Mouse (Mus musculus) liver, embryonic 13.5 days (tissue): ENCODE data around the gene Gjb1. TPM values are rescaled to one million over a fixed set of nuclear protein-coding genes. Genes with fewer than 3 reads are reported as not detected.
A peak's percentile ranks its signal among the peaks of the same experiment; 100 is the strongest.

Experiments
- ATAC-seq: fragments of 200-750 bp; cut with Nextera tagmentation; 2 replicates; pipeline ENCODE4 v1.8.0; 2017; ENCODE audit warnings: low read depth, mild to moderate bottlenecking, moderate number of reproducible peaks, moderate library complexity
- DNase-seq: peaks from one replicate; pipeline ENCODE4 v3.0.0; 2022
- H3K27ac ChIP-seq: fragments of 300-500 bp; sonication (generic); 2 replicates; pipeline ENCODE4 v1.5.1; 2015; ENCODE audit warnings: moderate library complexity, mild to moderate bottlenecking, inconsistent platforms
- H3K27me3 ChIP-seq: fragments of 300-500 bp; sonication (generic); 2 replicates; pipeline ENCODE4 v1.6.1; 2015; ENCODE audit warnings: mild to moderate bottlenecking, inconsistent platforms
- H3K36me3 ChIP-seq: fragments of 300-500 bp; sonication (generic); 2 replicates; pipeline ENCODE4 v1.6.1; 2015; ENCODE audit warnings: mild to moderate bottlenecking, inconsistent platforms
- H3K4me1 ChIP-seq: fragments of 300-500 bp; sonication (generic); replicated peaks from 2 replicates; pipeline ENCODE4 v1.6.1; 2015; ENCODE audit warnings: inconsistent platforms
- H3K4me2 ChIP-seq: fragments of 300-500 bp; sonication (generic); 2 replicates; pipeline ENCODE4 v1.6.1; 2015; ENCODE audit warnings: inconsistent platforms, mild to moderate bottlenecking, moderate library complexity
- H3K4me3 ChIP-seq: fragments of 300-500 bp; sonication (generic); replicated peaks from 2 replicates; pipeline ENCODE4 v1.5.1; 2015; ENCODE audit warnings: mild to moderate bottlenecking, inconsistent platforms
- H3K9ac ChIP-seq: fragments of 300-500 bp; sonication (generic); 2 replicates; pipeline ENCODE4 v1.6.1; 2015; ENCODE audit warnings: mild to moderate bottlenecking, inconsistent platforms
- H3K9me3 ChIP-seq: fragments of 300-500 bp; sonication (generic); replicated peaks from 2 replicates; pipeline ENCODE4 v1.6.1; 2016; ENCODE audit warnings: inconsistent platforms
- WGBS: fragments of 180-500 bp; shearing (Covaris S2); methylation state at CpG from one replicate; pipeline ENCODE4 v1.1.7; 2015; ENCODE audit not compliant: insufficient replicate concordance; 5-methylcytosine and 5-hydroxymethylcytosine counted together
- polyA plus RNA-seq: library from polyadenylated mRNA; unstranded; fragments of >200 nt; fragmentation: Nextera tagmentation; extraction: Ambion mirVana; gene quantifications from 2 replicates; pipeline ENCODE4 v1.2.1, GENCODE M21; 2015

Gjb1 gene
- polyA plus RNA-seq, 1 experiment from 2014 or later, result 50.0 TPM

- H3K27ac ChIP-seq, result no peak overlapping the region
- no peaks in the 10 kb centered on the region; the same call in 1 of the 2 replicates for H3K27me3 ChIP-seq
- DNase-seq (peak; percentile 17), ATAC-seq (no peak)
- H3K36me3 ChIP-seq, result 0 out of 2 replicates have a peak, but pooled peaks cover 6% of the 10 kb centered on the region
- H3K4me3 ChIP-seq, result peak overlapping the region; percentile 66
- WGBS, result 19% methylated on average over 36 of the region's 36 CpGs
- H3K4me2 ChIP-seq, result peak overlapping the region; percentile 74
- peaks cover 22% of the 10 kb centered on the region for H3K4me1 ChIP-seq
- H3K9ac ChIP-seq, result peak overlapping the region; percentile 76
- H3K9me3 ChIP-seq, result no peaks in the 10 kb centered on the region
Measured at GRCm38 (mm10) chrX:101418946-101419724, 43.0 kb downstream of the Gjb1 start.

DNA sequence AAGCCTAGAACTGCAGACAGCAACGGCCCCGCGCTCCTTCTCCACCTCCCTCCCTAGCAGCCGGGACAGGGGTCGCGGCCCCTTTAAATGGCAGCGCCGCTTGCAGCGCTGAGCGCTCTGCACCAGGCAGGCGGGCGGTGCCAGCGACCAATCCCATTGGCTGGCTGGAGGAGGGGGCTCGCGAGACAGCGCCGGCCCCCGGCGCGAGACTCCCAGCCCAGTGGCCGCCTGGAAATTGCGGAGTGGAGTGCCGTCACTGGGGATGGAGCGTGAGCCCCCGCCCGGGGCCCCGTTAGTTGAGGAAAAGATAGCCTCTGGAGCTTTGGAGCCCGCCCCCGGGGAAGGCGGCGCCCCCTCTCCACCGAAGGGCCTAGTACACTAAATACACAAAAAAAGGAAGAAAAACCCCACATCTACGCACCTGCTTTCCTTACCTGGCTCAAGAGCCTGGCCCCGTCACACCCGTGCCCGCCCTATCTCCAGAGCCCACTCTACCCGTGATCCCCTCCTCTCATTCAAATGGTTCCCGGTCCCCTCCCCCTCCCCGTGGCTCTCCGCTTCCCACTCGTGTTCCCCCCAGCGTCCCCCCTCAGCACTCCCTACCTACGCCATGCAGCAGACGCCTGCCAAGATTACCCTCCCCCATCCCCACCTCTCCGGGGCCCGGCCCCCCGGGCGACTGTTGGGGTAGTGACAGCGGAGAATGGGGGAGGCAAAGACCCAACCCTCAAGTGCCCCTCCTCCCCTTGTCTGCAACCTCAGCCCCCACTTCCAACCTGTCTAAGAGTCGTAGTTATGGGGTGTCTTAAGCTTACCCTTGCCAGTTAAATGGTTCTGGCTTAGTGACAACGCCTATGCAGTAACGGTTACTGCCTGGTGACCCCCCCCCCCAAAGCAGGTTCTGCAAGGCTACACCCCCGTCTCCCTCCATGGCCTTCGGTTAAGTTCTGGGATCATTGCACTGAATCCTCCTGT lies 43.8 kb downstream of the Gjb1 start:
- 17% methylated on average over 49 of the region's 54 CpGs for WGBS
- Histone ChIP-seq H3K27me3 (no peaks in the 10 kb centered on the region), H3K4me2 (peak overlapping the region; percentile 74)

GRCm38 (mm10) chrX:101420700-101421095 lies 44.5 kb downstream of the Gjb1 start, which contains the start of gene Zmym3:
TSS of gene Zmym3 (minus strand) at chrX:101420849.
- Histone ChIP-seq H3K4me2 (peak within 1 kb of the TSS; percentile 74), H3K9me3 (no peaks in the 10 kb centered on the region), H3K27ac (no peak within 1 kb of the TSS), H3K36me3 (0 out of 2 replicates have a peak, but pooled peaks cover under 1% of the 10 kb centered on the region), H3K4me1 (peaks cover 22% of the 10 kb centered on the region), H3K4me3 (peak within 1 kb of the TSS; percentile 66), H3K27me3 (no peaks in the 10 kb centered on the region), H3K9ac (peak within 1 kb of the TSS; percentile 76)
- 32% methylated on average over 4 of the region's 4 CpGs for WGBS
- no peak for DNase-seq
- no peak for ATAC-seq

More for the DNA sequence above, 43.8 kb downstream of the Gjb1 start:
- peak; percentile 92 for ATAC-seq
- Histone ChIP-seq H3K4me3 (peak overlapping the region; percentile 66), H3K36me3 (0 out of 2 replicates have a peak, but pooled peaks cover 6% of the 10 kb centered on the region), H3K27ac (no peak overlapping the region), H3K9me3 (no peaks in the 10 kb centered on the region), H3K4me1 (peaks cover 22% of the 10 kb centered on the region), H3K9ac (peak overlapping the region; percentile 76)
- DNase-seq, result peak; percentile 77

DNA sequence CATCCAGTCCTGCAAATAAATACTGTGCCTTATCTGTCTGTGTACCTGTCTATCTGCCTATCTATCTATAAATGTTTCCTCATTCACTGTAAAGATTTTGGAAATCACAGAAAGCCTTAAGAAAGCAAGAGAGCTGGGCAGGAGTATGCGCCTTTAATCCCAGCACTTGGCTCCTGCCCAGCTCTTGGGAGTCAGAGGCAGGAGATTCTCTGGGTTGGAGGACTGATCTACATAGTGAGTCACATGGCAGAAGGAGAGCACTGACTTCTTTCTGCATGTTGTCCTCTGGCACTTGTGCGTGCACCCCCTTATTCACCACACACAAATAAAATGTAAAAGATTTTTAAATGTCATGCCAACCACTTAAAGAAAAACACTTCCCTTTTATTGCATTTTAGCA lies 47.3 kb downstream of the Gjb1 start:
- H3K4me2 ChIP-seq, result no peak overlapping the region
- no peak for ATAC-seq
- H3K27ac ChIP-seq, result no peak overlapping the region
- 73% methylated on average over 2 of the region's 2 CpGs for WGBS
- H3K9me3 ChIP-seq, result no peaks in the 10 kb centered on the region
- peaks cover 25% of the 10 kb centered on the region for H3K4me1 ChIP-seq
- no peak overlapping the region for H3K4me3 ChIP-seq
- no peaks in the 10 kb centered on the region for H3K36me3 ChIP-seq
- H3K27me3 ChIP-seq, result no peaks in the 10 kb centered on the region
- no peak overlapping the region for H3K9ac ChIP-seq
- DNase-seq, result no peak

GRCm38 (mm10) chrX:101427774-101428173 lies 51.6 kb downstream of the Gjb1 start:
- H3K4me3 ChIP-seq, result no peak overlapping the region
- no peaks in the 10 kb centered on the region for H3K27me3 ChIP-seq
- peaks cover 16% of the 10 kb centered on the region for H3K36me3 ChIP-seq
- H3K9me3 ChIP-seq, result no peaks in the 10 kb centered on the region
- peak overlapping the region; percentile 68; the same call in 1 of the 2 replicates for H3K4me2 ChIP-seq
- H3K27ac ChIP-seq, result no peak overlapping the region; the same call in 1 of the 2 replicates
- H3K9ac ChIP-seq, result no peak overlapping the region
- H3K4me1 ChIP-seq, result peaks cover 24% of the 10 kb centered on the region
- DNase-seq (peak; percentile 20), ATAC-seq (no peak)
- 0% methylated on average over 1 of the region's 1 CpGs for WGBS

GRCm38 (mm10) chrX:101428785-101429141 lies 52.6 kb downstream of the Gjb1 start:
- DNase-seq, result no peak
- Histone ChIP-seq H3K4me1 (peaks cover 24% of the 10 kb centered on the region), H3K36me3 (peaks cover 20% of the 10 kb centered on the region), H3K4me3 (peak overlapping the region; percentile 78), H3K4me2 (peak overlapping the region; percentile 68), H3K9ac (peak overlapping the region; percentile 68), H3K27me3 (no peaks in the 10 kb centered on the region), H3K9me3 (no peaks in the 10 kb centered on the region), H3K27ac (peak overlapping the region; percentile 90)
- 23% methylated on average over 7 of the region's 7 CpGs for WGBS
- ATAC-seq, result no peak

GRCm38 (mm10) chrX:101429142-101429949 lies 53.2 kb downstream of the Gjb1 start, which contains the start of gene Nono:
TSS of gene Nono (plus strand) at chrX:101429318.
- peak; percentile 76 for DNase-seq
- ATAC-seq, result peak; percentile 92
- Histone ChIP-seq H3K27me3 (no peaks in the 10 kb centered on the region), H3K9ac (peak within 1 kb of the TSS; percentile 87), H3K4me2 (peak within 1 kb of the TSS; percentile 68), H3K27ac (peak within 1 kb of the TSS; percentile 90), H3K4me3 (peak within 1 kb of the TSS; percentile 78), H3K36me3 (peaks cover 23% of the 10 kb centered on the region), H3K9me3 (no peaks in the 10 kb centered on the region), H3K4me1 (peaks cover 24% of the 10 kb centered on the region)
- WGBS, result 17% methylated on average over 50 of the region's 51 CpGs

DNA sequence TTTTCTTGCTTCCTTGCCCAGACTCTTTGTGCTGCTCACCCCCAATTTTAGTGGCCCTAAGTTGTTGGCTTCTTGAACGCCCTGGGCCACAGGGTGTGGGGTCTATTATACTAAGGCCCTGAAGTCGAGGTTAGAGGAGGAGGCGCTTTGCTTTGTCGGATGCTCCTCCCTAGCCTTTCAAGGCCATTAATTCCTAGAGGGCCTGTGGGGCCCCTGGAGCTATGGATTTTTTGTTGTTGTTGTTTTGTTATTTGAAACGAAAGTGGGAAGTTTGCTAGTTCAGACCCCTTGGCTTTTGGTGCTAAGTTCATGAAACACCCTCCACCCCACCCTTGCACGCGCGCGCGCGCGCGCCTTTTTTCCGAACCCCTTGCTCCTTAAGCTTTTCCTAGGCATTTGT lies 53.8 kb downstream of the Gjb1 start:
- H3K27ac ChIP-seq, result peak overlapping the region; percentile 90
- no peaks in the 10 kb centered on the region for H3K9me3 ChIP-seq
- H3K9ac ChIP-seq, result peak overlapping the region; percentile 87
- H3K27me3 ChIP-seq, result no peaks in the 10 kb centered on the region
- ATAC-seq (peak; percentile 55), DNase-seq (no peak)
- H3K4me1 ChIP-seq, result peaks cover 24% of the 10 kb centered on the region
- WGBS, result 13% methylated on average over 14 of the region's 14 CpGs
- peak overlapping the region; percentile 68 for H3K4me2 ChIP-seq
- H3K4me3 ChIP-seq, result peak overlapping the region; percentile 78
- peaks cover 24% of the 10 kb centered on the region for H3K36me3 ChIP-seq
